Mouse (Mus musculus) frontal cortex, postnatal 25 days (tissue): Measurements from ENCODE around the gene Fancg.

Experiments used
- DNase-seq, 2 experiments: peaks; one replicate each; pipeline ENCODE4 v3.0.0; 2022; ENCODE audit warnings: low spot score in 2 of 2

Gene Fancg

GRCm38 (mm10) chr4:43010161-43011038, at the start of gene Fancg:
Gene Fancg, minus strand, starts transcription at chr4:43010506.
- peak; percentile 61 to 78 for DNase-seq

- DNase-seq: no peak
Measured at GRCm38 (mm10) chr4:43059697-43060096, 49.4 kb upstream of the Fancg start.

GRCm38 (mm10) chr4:43058753-43059654, 48.7 kb upstream of the Fancg start, which contains the start of gene Unc13b:
Gene Unc13b, plus strand, starts transcription at chr4:43058953.
- DNase-seq: peak; percentile 65 to 73

GRCm38 (mm10) chr4:43058392-43058752, 48.1 kb upstream of the Fancg start:
- DNase-seq: no peak

GRCm38 (mm10) chr4:43057654-43058053, 47.3 kb upstream of the Fancg start:
- DNase-seq: no peak

- DNase-seq: no peak
Measured at GRCm38 (mm10) chr4:43052627-43053026, 42.3 kb upstream of the Fancg start.

GRCm38 (mm10) chr4:43047231-43047630, 36.9 kb upstream of the Fancg start:
- no peak for DNase-seq

- DNase-seq: no peak
Measured at GRCm38 (mm10) chr4:43046607-43047006, 36.3 kb upstream of the Fancg start.

GRCm38 (mm10) chr4:43045659-43046302, 35.5 kb upstream of the Fancg start, which contains the start of gene Fam214b:
Gene Fam214b, minus strand, starts transcription at chr4:43046220.
- DNase-seq: peak; percentile 83 to 92

GRCm38 (mm10) chr4:43045285-43045658, 35.0 kb upstream of the Fancg start:
- no peak for DNase-seq

GRCm38 (mm10) chr4:43044673-43045072, 34.4 kb upstream of the Fancg start:
- no peak for DNase-seq

GRCm38 (mm10) chr4:43043644-43044357, 33.5 kb upstream of the Fancg start:
- DNase-seq: no peak

GRCm38 (mm10) chr4:43040881-43041547, 30.7 kb upstream of the Fancg start:
- no peak for DNase-seq

- DNase-seq: peak; percentile 76 to 85
Measured at GRCm38 (mm10) chr4:43040114-43040572, 29.8 kb upstream of the Fancg start.

- no peak for DNase-seq
Measured at GRCm38 (mm10) chr4:43039609-43040008, 29.3 kb upstream of the Fancg start.

GRCm38 (mm10) chr4:43038567-43039495, 28.5 kb upstream of the Fancg start:
- DNase-seq: no peak

- no peak for DNase-seq
Measured at GRCm38 (mm10) chr4:43037860-43038566, 27.7 kb upstream of the Fancg start.

- DNase-seq: no peak
Measured at GRCm38 (mm10) chr4:43036356-43036755, 26.1 kb upstream of the Fancg start.

- DNase-seq: no peak
Measured at GRCm38 (mm10) chr4:43035851-43036250, 25.5 kb upstream of the Fancg start.
